Mouse (Mus musculus): ENCODE results near the gene Gucd1. TPM values are rescaled to one million over a fixed set of nuclear protein-coding genes. Genes with fewer than 3 reads are reported as not detected.

Gene Gucd1
- polyA plus RNA-seq, 1 experiment from 2014 or later: 30.0 TPM

DNA sequence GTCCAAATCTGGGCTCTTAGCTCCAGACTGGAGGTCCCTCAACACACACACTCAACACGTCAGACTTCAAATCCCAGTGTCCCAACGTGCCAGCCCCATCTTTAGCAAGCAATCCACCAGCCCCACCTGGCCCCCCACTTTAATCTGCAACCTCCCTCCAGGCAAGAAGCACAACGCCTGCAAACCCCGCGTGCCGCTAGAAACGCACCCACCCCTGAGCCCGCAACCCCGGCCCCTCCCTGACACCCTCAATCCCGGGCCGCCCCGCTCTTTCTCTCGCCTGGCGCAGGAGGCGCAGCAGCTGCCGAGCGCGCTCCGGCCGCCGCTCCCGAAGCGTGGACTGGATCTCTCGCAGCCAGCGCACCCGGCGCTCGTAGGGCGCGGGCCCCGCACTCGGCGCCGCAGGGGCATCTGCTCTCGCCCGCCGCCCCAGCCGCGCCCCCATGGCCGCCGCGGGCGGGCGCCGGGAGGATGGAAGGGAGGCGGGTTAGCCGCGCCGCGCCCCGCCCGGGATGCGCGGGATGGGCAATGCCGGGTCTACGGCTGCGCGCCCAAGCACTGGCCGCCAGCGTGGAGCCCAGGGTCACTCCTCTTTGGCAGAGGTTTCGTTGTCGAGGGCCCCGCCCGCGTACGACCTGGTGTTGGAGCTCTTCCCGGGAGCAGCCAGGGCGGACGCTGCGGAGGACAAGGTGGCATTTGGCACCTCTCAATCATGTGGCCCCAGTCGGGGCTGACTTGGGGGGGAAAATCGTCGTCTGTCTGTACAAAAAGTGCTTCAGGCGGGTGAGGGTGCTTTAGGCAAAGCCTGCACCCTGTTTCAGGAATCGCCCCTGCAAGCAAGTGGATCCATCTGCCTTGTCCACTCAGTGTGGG, 42.1 kb upstream of the Gucd1 start, which contains the start of gene Lrrc75b:
Lrrc75b (minus strand) TSS at position 655 of the 873 bp plus-strand sequence.
- H3K4me1 ChIP-seq (replicated peaks; ENCODE audit: control insufficient read depth, insufficient read depth, low read length): peaks cover 8% of the 10 kb centered on the region; the same call in 1 of the 2 replicates
- H3K4me2 ChIP-seq (ENCODE audit: low read depth, low read length, severe bottlenecking): peak within 1 kb of the TSS; percentile 96
- H3K4me3 ChIP-seq (ENCODE audit: low read depth, low read length): peak within 1 kb of the TSS; percentile 61
- peaks cover 22% of the 10 kb centered on the region for H3K27me3 ChIP-seq (ENCODE audit: control insufficient read depth, insufficient read depth, low read length)
- under 1% methylated on average over 69 of the region's 75 CpGs for WGBS
- ATAC-seq (replicated peaks; ENCODE audit: low FRiP score) (peak; percentile 41), DNase-seq (ENCODE audit: low spot score) (peak; percentile 80)
- no peak within 1 kb of the TSS for H3K27ac ChIP-seq (ENCODE audit: low read depth, low read length)
- H3K9ac ChIP-seq (ENCODE audit: low read length): peak within 1 kb of the TSS; percentile 79
- H3K36me3 ChIP-seq (ENCODE audit: control insufficient read depth, insufficient read depth, low read length): no peaks in the 10 kb centered on the region
- no peaks in the 10 kb centered on the region for H3K9me3 ChIP-seq (ENCODE audit: control insufficient read depth, low read length)

DNA sequence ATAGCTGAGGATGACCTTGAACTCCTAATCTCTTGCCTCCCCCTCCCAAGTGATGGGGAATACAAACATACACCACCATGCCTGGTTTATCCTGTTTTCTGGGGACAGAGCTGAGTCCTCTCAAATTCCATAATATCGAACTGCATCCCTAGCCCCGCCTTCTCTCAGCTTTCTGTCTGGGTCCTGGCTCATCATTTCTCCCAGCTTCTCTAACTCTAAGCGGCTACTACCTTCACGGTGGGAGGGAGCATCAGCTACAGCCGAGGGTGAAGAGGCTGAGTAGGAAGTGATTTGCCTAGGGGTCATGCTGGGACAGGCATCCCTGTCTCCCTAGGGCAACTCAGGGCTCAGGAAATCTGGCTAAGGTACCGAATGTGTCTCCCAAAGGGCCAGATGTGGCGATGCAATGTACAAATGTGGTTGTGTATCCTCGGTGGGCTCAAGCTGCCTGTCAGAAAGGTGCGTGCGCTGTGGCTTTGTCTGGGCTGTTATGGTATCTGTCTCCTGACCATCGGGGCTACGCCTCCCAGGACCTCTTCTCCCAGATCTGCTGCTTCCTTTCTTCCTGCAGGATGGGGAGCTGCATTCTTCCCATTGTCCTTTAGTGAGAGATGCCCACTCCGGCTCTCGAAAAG, 41.4 kb upstream of the Gucd1 start:
- 2% methylated on average over 14 of the region's 14 CpGs for WGBS
- Histone ChIP-seq H3K27ac (ENCODE audit: low read depth, low read length) (no peak overlapping the region), H3K9ac (ENCODE audit: low read length) (peak overlapping the region; percentile 79), H3K4me1 (replicated peaks; ENCODE audit: control insufficient read depth, insufficient read depth, low read length) (peaks cover 8% of the 10 kb centered on the region; the same call in 1 of the 2 replicates), H3K4me3 (ENCODE audit: low read depth, low read length) (peak overlapping the region; percentile 61), H3K36me3 (ENCODE audit: control insufficient read depth, insufficient read depth, low read length) (no peaks in the 10 kb centered on the region), H3K27me3 (ENCODE audit: control insufficient read depth, insufficient read depth, low read length) (peaks cover 22% of the 10 kb centered on the region), H3K9me3 (ENCODE audit: control insufficient read depth, low read length) (no peaks in the 10 kb centered on the region), H3K4me2 (ENCODE audit: low read depth, low read length, severe bottlenecking) (peak overlapping the region; percentile 96)
- ATAC-seq (replicated peaks; ENCODE audit: low FRiP score) (no peak), DNase-seq (ENCODE audit: low spot score) (no peak)

DNA sequence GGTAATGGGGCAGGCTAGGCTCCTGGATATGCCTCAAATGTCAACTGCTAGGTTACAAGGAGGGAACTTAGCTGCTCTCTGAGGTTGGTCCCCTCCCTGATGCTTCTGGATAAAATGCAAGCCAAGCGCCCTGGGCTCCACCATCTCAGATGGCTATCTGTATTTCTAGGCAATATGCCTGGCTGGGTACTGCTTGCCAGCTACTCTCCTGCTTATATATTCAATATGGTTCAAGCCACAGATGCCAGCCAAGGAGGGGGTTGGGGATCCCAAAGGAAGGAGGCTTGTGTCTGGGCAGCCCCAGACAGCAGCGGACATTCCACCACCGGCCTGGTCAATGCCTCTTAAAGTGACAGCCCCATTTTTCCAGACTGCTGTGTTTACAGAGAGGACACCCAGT, 40.7 kb upstream of the Gucd1 start:
- no peaks in the 10 kb centered on the region for H3K9me3 ChIP-seq (ENCODE audit: control insufficient read depth, low read length)
- ATAC-seq (replicated peaks; ENCODE audit: low FRiP score) (no peak), DNase-seq (ENCODE audit: low spot score) (no peak)
- no peak overlapping the region for H3K9ac ChIP-seq (ENCODE audit: low read length)
- 30% methylated on average over 3 of the region's 3 CpGs for WGBS
- H3K4me2 ChIP-seq (ENCODE audit: low read depth, low read length, severe bottlenecking): no peak overlapping the region
- H3K4me3 ChIP-seq (ENCODE audit: low read depth, low read length): no peak overlapping the region
- H3K4me1 ChIP-seq (replicated peaks; ENCODE audit: control insufficient read depth, insufficient read depth, low read length): peaks cover 8% of the 10 kb centered on the region; the same call in 1 of the 2 replicates
- H3K27me3 ChIP-seq (ENCODE audit: control insufficient read depth, insufficient read depth, low read length): peaks cover 22% of the 10 kb centered on the region
- H3K36me3 ChIP-seq (ENCODE audit: control insufficient read depth, insufficient read depth, low read length): no peaks in the 10 kb centered on the region
- no peak overlapping the region for H3K27ac ChIP-seq (ENCODE audit: low read depth, low read length)

DNA sequence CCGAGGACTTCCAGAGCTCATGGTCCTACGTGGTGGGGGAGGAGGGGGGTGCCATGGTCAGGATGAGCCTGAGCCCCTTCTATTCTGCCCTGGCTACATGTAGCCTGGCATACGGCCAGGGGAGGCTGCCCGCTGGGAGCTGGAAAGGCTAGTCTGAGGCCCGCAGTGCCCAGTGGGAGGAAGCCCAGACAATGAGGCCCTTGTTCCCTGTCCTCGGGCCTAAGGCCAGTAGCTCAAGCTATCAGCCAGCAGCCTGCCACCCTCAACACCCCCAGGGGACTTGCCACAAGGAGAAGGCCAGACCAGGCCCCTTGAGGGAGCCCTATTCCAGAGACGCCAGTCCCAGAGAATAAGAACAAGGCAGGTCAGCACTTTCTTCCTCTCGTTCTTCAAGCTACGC, 38.3 kb upstream of the Gucd1 start:
- Histone ChIP-seq H3K9me3 (ENCODE audit: control insufficient read depth, low read length) (no peaks in the 10 kb centered on the region), H3K4me2 (ENCODE audit: low read depth, low read length, severe bottlenecking) (no peak overlapping the region), H3K36me3 (ENCODE audit: control insufficient read depth, insufficient read depth, low read length) (no peaks in the 10 kb centered on the region), H3K4me3 (ENCODE audit: low read depth, low read length) (no peak overlapping the region), H3K27me3 (ENCODE audit: control insufficient read depth, insufficient read depth, low read length) (peaks cover 16% of the 10 kb centered on the region), H3K9ac (ENCODE audit: low read length) (0 out of 2 replicates have a peak overlapping the region, but pooled peaks have one; percentile 4), H3K27ac (ENCODE audit: low read depth, low read length) (no peak overlapping the region), H3K4me1 (replicated peaks; ENCODE audit: control insufficient read depth, insufficient read depth, low read length) (peaks cover 8% of the 10 kb centered on the region; the same call in 1 of the 2 replicates)
- ATAC-seq (replicated peaks; ENCODE audit: low FRiP score) (peak; percentile 55), DNase-seq (ENCODE audit: low spot score) (peak; percentile 71)
- WGBS: 43% methylated on average over 9 of the region's 9 CpGs

DNA sequence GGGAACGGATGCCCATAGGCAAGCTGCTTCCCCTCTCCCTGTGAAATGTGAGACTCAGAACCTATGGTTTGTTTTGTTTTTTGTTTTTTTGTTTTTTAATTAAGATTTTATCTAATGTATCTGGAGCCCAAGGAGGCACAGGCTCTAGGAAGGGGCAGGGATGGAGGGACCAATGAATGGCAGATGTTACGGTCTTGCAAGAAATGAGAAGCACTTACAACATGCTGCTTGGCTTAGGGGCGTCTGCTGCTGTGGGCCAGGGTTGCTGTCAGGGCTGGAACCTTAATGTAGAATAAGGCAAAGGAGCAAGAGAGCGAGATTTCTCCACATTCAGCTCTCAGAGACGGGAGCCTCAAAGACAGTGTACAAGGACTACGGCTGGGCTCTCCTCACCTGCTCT, 37.8 kb upstream of the Gucd1 start:
- Histone ChIP-seq H3K9me3 (ENCODE audit: control insufficient read depth, low read length) (no peaks in the 10 kb centered on the region), H3K4me1 (replicated peaks; ENCODE audit: control insufficient read depth, insufficient read depth, low read length) (peaks cover 6% of the 10 kb centered on the region; the same call in 1 of the 2 replicates), H3K27me3 (ENCODE audit: control insufficient read depth, insufficient read depth, low read length) (peaks cover 11% of the 10 kb centered on the region), H3K4me2 (ENCODE audit: low read depth, low read length, severe bottlenecking) (no peak overlapping the region), H3K4me3 (ENCODE audit: low read depth, low read length) (no peak overlapping the region), H3K27ac (ENCODE audit: low read depth, low read length) (peak overlapping the region; percentile 32; the same call in 1 of the 2 replicates), H3K36me3 (ENCODE audit: control insufficient read depth, insufficient read depth, low read length) (no peaks in the 10 kb centered on the region), H3K9ac (ENCODE audit: low read length) (0 out of 2 replicates have a peak overlapping the region, but pooled peaks have one; percentile 4)
- WGBS: 78% methylated on average over 6 of the region's 6 CpGs
- no peak for ATAC-seq (replicated peaks; ENCODE audit: low FRiP score)
- DNase-seq (ENCODE audit: low spot score): no peak

DNA sequence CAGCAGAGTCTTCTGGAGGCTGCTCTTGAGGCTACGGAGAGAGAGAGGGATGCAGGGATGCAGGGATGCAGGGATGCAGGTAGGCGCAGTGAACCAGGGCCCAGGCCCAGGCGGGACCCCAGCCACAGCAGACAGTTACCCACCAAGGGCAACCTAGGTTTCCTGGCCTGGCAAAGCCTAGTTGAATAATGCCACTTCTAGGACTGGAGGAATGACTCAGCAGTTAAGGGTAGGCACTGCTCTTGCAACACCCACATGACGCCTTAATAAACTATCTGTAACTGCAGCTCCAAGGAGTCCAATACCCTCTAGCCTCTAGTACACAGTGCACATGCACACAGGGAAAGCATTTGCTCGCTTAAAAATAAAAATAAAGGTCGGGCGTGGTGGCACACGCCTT, 36.3 kb upstream of the Gucd1 start:
- no peaks in the 10 kb centered on the region for H3K9me3 ChIP-seq (ENCODE audit: control insufficient read depth, low read length)
- H3K36me3 ChIP-seq (ENCODE audit: control insufficient read depth, insufficient read depth, low read length): no peaks in the 10 kb centered on the region
- 87% methylated on average over 8 of the region's 8 CpGs for WGBS
- no peak overlapping the region for H3K9ac ChIP-seq (ENCODE audit: low read length)
- no peak for DNase-seq (ENCODE audit: low spot score)
- no peak overlapping the region for H3K4me2 ChIP-seq (ENCODE audit: low read depth, low read length, severe bottlenecking)
- peaks cover 2% of the 10 kb centered on the region; the same call in 1 of the 2 replicates for H3K4me1 ChIP-seq (replicated peaks; ENCODE audit: control insufficient read depth, insufficient read depth, low read length)
- no peak for ATAC-seq (replicated peaks; ENCODE audit: low FRiP score)
- H3K27me3 ChIP-seq (ENCODE audit: control insufficient read depth, insufficient read depth, low read length): 0 out of 2 replicates have a peak, but pooled peaks cover 2% of the 10 kb centered on the region
- H3K27ac ChIP-seq (ENCODE audit: low read depth, low read length): no peak overlapping the region
- H3K4me3 ChIP-seq (ENCODE audit: low read depth, low read length): no peak overlapping the region

DNA sequence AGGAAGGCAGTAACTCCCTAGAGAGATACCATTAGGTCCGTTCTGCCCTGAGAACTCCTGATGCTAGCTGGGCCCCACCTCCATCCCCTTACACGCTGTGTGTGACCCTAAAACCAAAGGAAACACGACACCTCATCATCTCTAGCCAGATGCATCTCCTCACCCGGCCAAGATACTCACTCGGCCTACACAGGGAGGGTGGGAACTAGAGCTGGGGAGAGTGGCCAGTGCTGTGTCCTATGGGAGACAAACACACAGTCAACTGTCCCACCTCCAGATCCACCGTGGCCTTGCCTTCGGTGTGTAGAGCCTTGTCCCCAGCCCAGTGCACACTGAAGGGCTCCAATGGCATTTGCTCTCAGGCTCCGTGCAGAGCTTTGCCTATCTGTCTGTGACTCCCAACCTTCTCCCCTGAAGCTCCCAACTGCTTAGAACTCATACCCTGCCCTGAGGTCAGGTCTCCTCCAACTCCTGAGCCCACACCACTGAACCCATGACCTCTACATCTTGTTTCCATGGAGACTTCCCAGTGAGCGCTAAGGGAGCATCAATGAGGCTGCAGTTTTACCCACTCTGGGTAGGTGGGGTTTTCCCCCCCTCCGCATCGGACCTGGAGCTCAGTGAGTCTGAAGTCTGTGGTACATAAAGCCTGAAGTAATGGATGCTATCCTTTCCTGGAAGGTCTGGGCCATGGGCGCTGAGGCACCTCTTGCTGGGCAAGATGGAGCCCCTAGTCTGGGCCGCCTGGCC, 35.1 kb upstream of the Gucd1 start:
- no peak for DNase-seq (ENCODE audit: low spot score)
- Histone ChIP-seq H3K27ac (ENCODE audit: low read depth, low read length) (no peak overlapping the region), H3K9ac (ENCODE audit: low read length) (no peak overlapping the region), H3K4me2 (ENCODE audit: low read depth, low read length, severe bottlenecking) (no peak overlapping the region), H3K27me3 (ENCODE audit: control insufficient read depth, insufficient read depth, low read length) (no peaks in the 10 kb centered on the region), H3K36me3 (ENCODE audit: control insufficient read depth, insufficient read depth, low read length) (no peaks in the 10 kb centered on the region), H3K4me3 (ENCODE audit: low read depth, low read length) (no peak overlapping the region), H3K4me1 (replicated peaks; ENCODE audit: control insufficient read depth, insufficient read depth, low read length) (peaks cover 2% of the 10 kb centered on the region; the same call in 1 of the 2 replicates), H3K9me3 (ENCODE audit: control insufficient read depth, low read length) (no peaks in the 10 kb centered on the region)
- ATAC-seq (replicated peaks; ENCODE audit: low FRiP score): no peak
- 76% methylated on average over 13 of the region's 13 CpGs for WGBS

DNA sequence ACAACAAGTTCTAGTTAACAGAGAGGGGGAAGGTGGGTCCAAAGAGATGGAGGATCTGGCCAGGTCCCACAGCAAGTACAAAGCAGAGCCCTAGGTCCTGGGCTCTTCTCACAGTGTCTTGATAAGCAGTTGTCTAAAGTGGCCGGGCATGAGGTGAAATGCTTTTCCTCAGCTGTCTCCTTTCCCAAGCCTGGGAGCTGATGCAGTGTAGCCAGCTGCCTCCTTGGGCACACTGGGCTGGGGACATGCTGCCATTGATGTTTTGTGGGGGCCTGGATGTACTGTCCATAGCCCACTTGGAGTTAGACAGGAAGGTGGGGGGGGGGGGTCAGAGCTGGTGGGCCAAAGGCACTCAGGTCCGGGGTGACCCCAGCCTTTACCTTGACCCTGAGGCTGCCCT, 34.3 kb upstream of the Gucd1 start:
- Histone ChIP-seq H3K27ac (ENCODE audit: low read depth, low read length) (no peak overlapping the region), H3K4me3 (ENCODE audit: low read depth, low read length) (no peak overlapping the region), H3K9ac (ENCODE audit: low read length) (no peak overlapping the region), H3K9me3 (ENCODE audit: control insufficient read depth, low read length) (no peaks in the 10 kb centered on the region), H3K4me1 (replicated peaks; ENCODE audit: control insufficient read depth, insufficient read depth, low read length) (peaks cover 2% of the 10 kb centered on the region; the same call in 1 of the 2 replicates), H3K36me3 (ENCODE audit: control insufficient read depth, insufficient read depth, low read length) (no peaks in the 10 kb centered on the region), H3K4me2 (ENCODE audit: low read depth, low read length, severe bottlenecking) (no peak overlapping the region), H3K27me3 (ENCODE audit: control insufficient read depth, insufficient read depth, low read length) (no peaks in the 10 kb centered on the region)
- no peak for DNase-seq (ENCODE audit: low spot score)
- no peak for ATAC-seq (replicated peaks; ENCODE audit: low FRiP score)
- WGBS: 97% methylated on average over 2 of the region's 2 CpGs

Data from forebrain, embryonic 11.5 days (tissue).